ENCODE assay signal across 8 mouse cellular contexts in the genomic region with DNA sequence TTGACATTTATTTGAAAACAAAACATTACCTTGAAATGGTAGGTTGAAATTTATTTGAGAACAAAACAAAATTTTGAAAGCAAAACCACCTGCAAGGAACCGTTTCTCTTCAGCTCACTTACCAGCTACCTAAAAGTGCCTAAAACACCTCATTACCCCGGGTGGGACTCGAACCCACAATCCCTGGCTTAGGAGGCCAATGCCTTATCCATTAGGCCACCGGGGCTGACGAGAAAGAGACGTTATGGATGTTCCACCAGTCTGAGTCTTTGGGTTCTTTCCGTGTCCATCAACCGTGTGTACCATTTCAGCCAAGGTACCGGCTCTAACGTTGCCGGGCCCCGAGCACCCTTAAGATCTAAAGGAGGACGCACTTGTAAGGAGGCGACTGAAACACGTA. TPM values are rescaled to one million over a fixed set of nuclear protein-coding genes. Genes with fewer than 3 reads are reported as not detected.
DNase-seq lines count a peak whose midpoint lies in the region; ATAC-seq and TF ChIP-seq lines count a peak whose summit lies in the region.

No protein-coding gene starts in this region.

- peak overlapping the region; percentile 77 for H3K4me2 ChIP-seq in embryonic facial prominence, embryonic 14.5 days (ENCODE audit: low read depth, low read length)
- peak overlapping the region; percentile 79 for H3K4me2 ChIP-seq in kidney, embryonic 14.5 days (replicated peaks; ENCODE audit: low read depth, low read length)
- peak overlapping the region; percentile 76 for H3K4me2 ChIP-seq in limb, embryonic 14.5 days (replicated peaks; ENCODE audit: low read depth, low read length, severe bottlenecking)
- H3K4me2 ChIP-seq in midbrain, embryonic 15.5 days: peak overlapping the region; percentile 70

- H3K4me3 ChIP-seq in bone marrow, adult 2 months (replicated peaks; ENCODE audit: control insufficient read depth, low read depth, low read length): peak overlapping the region; percentile 67
- peak overlapping the region; percentile 59 for H3K4me3 ChIP-seq in embryonic facial prominence, embryonic 14.5 days (ENCODE audit: low read depth, low read length)
- peak overlapping the region; percentile 64 for H3K4me3 ChIP-seq in kidney, embryonic 14.5 days (ENCODE audit: low read length)
- peak overlapping the region; percentile 63 for H3K4me3 ChIP-seq in limb, embryonic 14.5 days (replicated peaks; ENCODE audit: low read length)
- peak overlapping the region; percentile 59 for H3K4me3 ChIP-seq in midbrain, embryonic 15.5 days

- no peak for TF ChIP-seq POLR2A in bone marrow, adult 2 months (IDR thresholded peaks at IDR 0.05; ENCODE audit: borderline replicate concordance, control insufficient read depth, low read depth, low read length)
- TF ChIP-seq POLR2A in limb, embryonic 14.5 days (IDR thresholded peaks at IDR 0.05; ENCODE audit: borderline replicate concordance, extremely low read depth, insufficient read depth, insufficient read length): no peak

- WGBS in bone marrow, adult 2 months: under 1% methylated on average over 15 of the region's 15 CpGs
- WGBS in embryonic facial prominence, embryonic 14.5 days: 2% methylated on average over 15 of the region's 15 CpGs
- WGBS in kidney, embryonic 14.5 days: 2% methylated on average over 15 of the region's 15 CpGs
- WGBS in limb, embryonic 14.5 days: 2% methylated on average over 15 of the region's 15 CpGs
- WGBS in midbrain, embryonic 15.5 days: 1% methylated on average over 15 of the region's 15 CpGs

- no peaks in the 10 kb centered on the region for H3K9me3 ChIP-seq in embryonic facial prominence, embryonic 14.5 days (ENCODE audit: control insufficient read depth, low read length)
- H3K9me3 ChIP-seq in kidney, embryonic 14.5 days (ENCODE audit: control insufficient read depth, low read length): no peaks in the 10 kb centered on the region
- no peaks in the 10 kb centered on the region for H3K9me3 ChIP-seq in limb, embryonic 14.5 days (ENCODE audit: control insufficient read depth, low read length)
- no peaks in the 10 kb centered on the region for H3K9me3 ChIP-seq in midbrain, embryonic 15.5 days

- H3K4me1 ChIP-seq in bone marrow, adult 2 months (ENCODE audit: control insufficient read depth, insufficient read depth, low read length): no peaks in the 10 kb centered on the region; the same call in 1 of the 2 replicates
- H3K4me1 ChIP-seq in embryonic facial prominence, embryonic 14.5 days (ENCODE audit: control insufficient read depth, insufficient read depth, low read length): peaks cover 11% of the 10 kb centered on the region
- peaks cover 5% of the 10 kb centered on the region; the same call in 1 of the 2 replicates for H3K4me1 ChIP-seq in kidney, embryonic 14.5 days (ENCODE audit: control insufficient read depth, insufficient read depth, low read length)
- 0 out of 2 replicates have a peak, but pooled peaks cover 11% of the 10 kb centered on the region for H3K4me1 ChIP-seq in limb, embryonic 14.5 days (ENCODE audit: control insufficient read depth, insufficient read depth, low read length)
- H3K4me1 ChIP-seq in midbrain, embryonic 15.5 days: peaks cover 13% of the 10 kb centered on the region

- peak; percentile 1; the same call in 1 of the 2 replicates for ATAC-seq in embryonic facial prominence, embryonic 14.5 days (ENCODE audit: low read depth)
- ATAC-seq in kidney, embryonic 14.5 days (ENCODE audit: low FRiP score, low TSS enrichment): peak; percentile 22; the same call in 1 of the 2 replicates
- ATAC-seq in limb, embryonic 14.5 days (ENCODE audit: low FRiP score, low read depth): peak; percentile 28; the same call in 1 of the 2 replicates
- peak; percentile 9 for ATAC-seq in midbrain, embryonic 15.5 days (replicated peaks)

- no peaks in the 10 kb centered on the region for H3K27me3 ChIP-seq in embryonic facial prominence, embryonic 14.5 days (replicated peaks; ENCODE audit: control insufficient read depth, insufficient read depth, low read length)
- no peaks in the 10 kb centered on the region for H3K27me3 ChIP-seq in kidney, embryonic 14.5 days (ENCODE audit: control insufficient read depth, insufficient read depth, low read length)
- H3K27me3 ChIP-seq in limb, embryonic 14.5 days (ENCODE audit: control insufficient read depth, insufficient read depth, low read length): no peaks in the 10 kb centered on the region
- H3K27me3 ChIP-seq in midbrain, embryonic 15.5 days (replicated peaks): no peaks in the 10 kb centered on the region

- no peak; the same call in 1 of the 2 replicates for TF ChIP-seq CTCF in bone marrow, adult 2 months (IDR thresholded peaks at IDR 0.05; ENCODE audit: control insufficient read depth, insufficient read depth, low read length)

- H3K27ac ChIP-seq in bone marrow, adult 2 months (ENCODE audit: control insufficient read depth, insufficient read depth, low read depth, low read length, poor library complexity): no peak overlapping the region
- no peak overlapping the region for H3K27ac ChIP-seq in embryonic facial prominence, embryonic 14.5 days (replicated peaks; ENCODE audit: low read depth, low read length)
- H3K27ac ChIP-seq in kidney, embryonic 14.5 days (ENCODE audit: low read depth, low read length): no peak overlapping the region
- H3K27ac ChIP-seq in limb, embryonic 14.5 days (replicated peaks; ENCODE audit: low read depth, low read length): no peak overlapping the region
- peak overlapping the region; percentile 64 for H3K27ac ChIP-seq in midbrain, embryonic 15.5 days

- peak overlapping the region; percentile 42 for H3K9ac ChIP-seq in embryonic facial prominence, embryonic 14.5 days (ENCODE audit: low read depth, low read length)
- H3K9ac ChIP-seq in kidney, embryonic 14.5 days (ENCODE audit: low read depth, low read length): no peak overlapping the region; the same call in 1 of the 2 replicates
- no peak overlapping the region for H3K9ac ChIP-seq in limb, embryonic 14.5 days (ENCODE audit: low read depth, low read length, severe bottlenecking)
- peak overlapping the region; percentile 35; the same call in 1 of the 2 replicates for H3K9ac ChIP-seq in midbrain, embryonic 15.5 days

- no peaks in the 10 kb centered on the region for H3K36me3 ChIP-seq in embryonic facial prominence, embryonic 14.5 days (ENCODE audit: control insufficient read depth, insufficient read depth, low read length)
- H3K36me3 ChIP-seq in kidney, embryonic 14.5 days (ENCODE audit: control insufficient read depth, insufficient read depth, low read length): no peaks in the 10 kb centered on the region
- H3K36me3 ChIP-seq in limb, embryonic 14.5 days (ENCODE audit: control insufficient read depth, insufficient read depth, low read length): no peaks in the 10 kb centered on the region
- H3K36me3 ChIP-seq in midbrain, embryonic 15.5 days (replicated peaks): no peaks in the 10 kb centered on the region

- DNase-seq in B cell, adult 2 months: peak; percentile 87 to 90
- DNase-seq in embryonic facial prominence, embryonic 14.5 days (ENCODE audit: low spot score): peak; percentile 89
- DNase-seq in heart, adult 9 months (ENCODE audit: low spot score in 2 of 2): peak; percentile 60 to 84
- peak; percentile 89 for DNase-seq in limb, embryonic 14.5 days (ENCODE audit: low spot score)
- peak; percentile 65 to 75 for DNase-seq in spleen, adult 18-20 months

RNA-seq across cellular contexts. Expression of gene Zfp213, which starts 15.4 kb away (rescaled TPM):
- 3.6 and 4.3 TPM in 2 replicates for polyA plus RNA-seq in bone marrow, adult 2 months (2011; ENCODE audit: insufficient read depth, insufficient read length, low replicate concordance, missing spikeins)
- polyA plus RNA-seq in embryonic facial prominence, embryonic 14.5 days (2014; fragmentation: Nextera tagmentation; extraction: Ambion mirVana): 17.7 and 18.2 TPM in 2 replicates
- 19.5 and 24.9 TPM in 2 replicates for polyA plus RNA-seq in kidney, embryonic 14.5 days (2014; fragmentation: Nextera tagmentation; extraction: Ambion mirVana)
- 16.3 and 21.1 TPM in 2 replicates for polyA plus RNA-seq in limb, embryonic 14.5 days (2012; rRNA removed)
- polyA plus RNA-seq in limb, embryonic 14.5 days (2014; fragmentation: Nextera tagmentation; extraction: Ambion mirVana): 17.4 and 18.1 TPM in 2 replicates
- 19.4 and 19.7 TPM in 2 replicates for polyA plus RNA-seq in midbrain, embryonic 15.5 days (2015; fragmentation: Nextera tagmentation; extraction: Ambion mirVana)

RNA-seq across cellular contexts. Expression of gene Zfp13, which starts 50.7 kb away (rescaled TPM):
- polyA plus RNA-seq in bone marrow, adult 2 months (2011; ENCODE audit: insufficient read depth, insufficient read length, low replicate concordance, missing spikeins): not detected in 2 replicates
- 11.6 and 11.7 TPM in 2 replicates for polyA plus RNA-seq in embryonic facial prominence, embryonic 14.5 days (2014; fragmentation: Nextera tagmentation; extraction: Ambion mirVana)
- 15.3 and 19.1 TPM in 2 replicates for polyA plus RNA-seq in kidney, embryonic 14.5 days (2014; fragmentation: Nextera tagmentation; extraction: Ambion mirVana)
- polyA plus RNA-seq in limb, embryonic 14.5 days (2012; rRNA removed): 27.6 and 33.8 TPM in 2 replicates
- 16.2 and 16.3 TPM in 2 replicates for polyA plus RNA-seq in limb, embryonic 14.5 days (2014; fragmentation: Nextera tagmentation; extraction: Ambion mirVana)
- 30.4 and 31.9 TPM in 2 replicates for polyA plus RNA-seq in midbrain, embryonic 15.5 days (2015; fragmentation: Nextera tagmentation; extraction: Ambion mirVana)

RNA-seq across cellular contexts. Expression of gene Zscan10, which starts 52.0 kb away (rescaled TPM):
- 4.2 TPM in 1 of 2 replicates, not detected in the other for polyA plus RNA-seq in bone marrow, adult 2 months (2011; ENCODE audit: insufficient read depth, insufficient read length, low replicate concordance, missing spikeins)
- polyA plus RNA-seq in embryonic facial prominence, embryonic 14.5 days (2014; fragmentation: Nextera tagmentation; extraction: Ambion mirVana): 0.14 TPM in 1 of 2 replicates, not detected in the other
- polyA plus RNA-seq in kidney, embryonic 14.5 days (2014; fragmentation: Nextera tagmentation; extraction: Ambion mirVana): 0.29 and 0.45 TPM in 2 replicates
- 0.63 and 1.00 TPM in 2 replicates for polyA plus RNA-seq in limb, embryonic 14.5 days (2012; rRNA removed)
- 0.33 TPM in 1 of 2 replicates, not detected in the other for polyA plus RNA-seq in limb, embryonic 14.5 days (2014; fragmentation: Nextera tagmentation; extraction: Ambion mirVana)
- polyA plus RNA-seq in midbrain, embryonic 15.5 days (2015; fragmentation: Nextera tagmentation; extraction: Ambion mirVana): not detected in 2 replicates

Comparison
In these comparisons a context has a peak if more than half of its experiments do, and no peak if none do; other contexts are left out.
1. H3K9ac ChIP-seq: peak in embryonic facial prominence, embryonic 14.5 days (single experiment) and midbrain, embryonic 15.5 days (single experiment); none in kidney, embryonic 14.5 days (single experiment) and limb, embryonic 14.5 days (single experiment).
2. Peak in every context shown above with its lines, with median percentiles within 50 percentile points of each other: DNase-seq, H3K4me3 ChIP-seq, ATAC-seq and H3K4me2 ChIP-seq.